Mouse (Mus musculus): ENCODE data around the gene C9. TPM values are rescaled to one million over a fixed set of nuclear protein-coding genes. Genes with fewer than 3 reads are reported as not detected.

The C9 gene
- polyA plus RNA-seq, 1 experiment, result not detected

- TF ChIP-seq GATA1 (IDR thresholded peaks at IDR 0.05; ENCODE audit: low read length), result no peak
- TF ChIP-seq TAL1 (IDR thresholded peaks at IDR 0.05; ENCODE audit: low read length), result no peak
- Histone ChIP-seq H3K4me1 (ENCODE audit: control insufficient read depth) (no peaks in the 10 kb centered on the region), H3K9me3 (ENCODE audit: control insufficient read depth, low read length) (no peaks in the 10 kb centered on the region), H3K4me3 (replicated peaks) (no peak overlapping the region), H3K36me3 (ENCODE audit: control insufficient read depth) (no peaks in the 10 kb centered on the region), H3K27me3 (ENCODE audit: control insufficient read depth) (no peaks in the 10 kb centered on the region)
These were observed 29.8 kb upstream of the C9 start for GRCm38 (mm10) chr15:6415317-6415716.

DNA sequence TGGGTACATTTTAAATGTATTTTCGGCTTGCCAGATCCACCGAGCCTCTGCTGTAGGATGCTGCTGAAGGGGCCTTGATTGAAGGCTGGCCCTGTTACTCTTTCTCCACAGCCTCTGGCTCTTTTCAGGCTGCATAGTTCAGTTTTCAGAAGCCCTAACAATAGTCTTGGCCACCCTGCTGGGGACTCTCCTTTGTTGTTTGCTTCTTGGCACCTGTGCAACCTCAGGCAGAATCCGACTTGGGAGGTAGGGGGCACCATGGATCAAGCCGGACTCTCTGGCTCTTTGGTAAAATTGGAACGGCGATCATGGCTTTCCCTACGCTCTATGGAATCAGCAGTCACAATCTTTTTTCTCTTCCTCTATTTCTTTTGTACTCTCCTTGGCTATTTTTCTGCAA lies 13.3 kb upstream of the C9 start:
- TF ChIP-seq GATA1 (IDR thresholded peaks at IDR 0.05; ENCODE audit: low read length) (no peak), TAL1 (IDR thresholded peaks at IDR 0.05; ENCODE audit: low read length) (no peak)
- Histone ChIP-seq H3K9me3 (ENCODE audit: control insufficient read depth, low read length) (no peaks in the 10 kb centered on the region), H3K4me3 (replicated peaks) (no peak overlapping the region), H3K4me1 (ENCODE audit: control insufficient read depth) (no peaks in the 10 kb centered on the region), H3K36me3 (ENCODE audit: control insufficient read depth) (no peaks in the 10 kb centered on the region), H3K27me3 (ENCODE audit: control insufficient read depth) (no peaks in the 10 kb centered on the region)

GRCm38 (mm10) chr15:6432411-6432810 lies 12.7 kb upstream of the C9 start:
- Histone ChIP-seq H3K9me3 (ENCODE audit: control insufficient read depth, low read length) (no peaks in the 10 kb centered on the region), H3K4me1 (ENCODE audit: control insufficient read depth) (no peaks in the 10 kb centered on the region), H3K27me3 (ENCODE audit: control insufficient read depth) (no peaks in the 10 kb centered on the region), H3K36me3 (ENCODE audit: control insufficient read depth) (no peaks in the 10 kb centered on the region), H3K4me3 (replicated peaks) (no peak overlapping the region)
- TF ChIP-seq TAL1 (IDR thresholded peaks at IDR 0.05; ENCODE audit: low read length), result no peak
- TF ChIP-seq GATA1 (IDR thresholded peaks at IDR 0.05; ENCODE audit: low read length), result no peak

GRCm38 (mm10) chr15:6435281-6435680 lies 9.8 kb upstream of the C9 start:
- Histone ChIP-seq H3K4me3 (replicated peaks) (no peak overlapping the region), H3K4me1 (ENCODE audit: control insufficient read depth) (no peaks in the 10 kb centered on the region), H3K9me3 (ENCODE audit: control insufficient read depth, low read length) (no peaks in the 10 kb centered on the region), H3K36me3 (ENCODE audit: control insufficient read depth) (no peaks in the 10 kb centered on the region), H3K27me3 (ENCODE audit: control insufficient read depth) (no peaks in the 10 kb centered on the region)
- no peak for TF ChIP-seq TAL1 (IDR thresholded peaks at IDR 0.05; ENCODE audit: low read length)
- TF ChIP-seq GATA1 (IDR thresholded peaks at IDR 0.05; ENCODE audit: low read length), result no peak

DNA sequence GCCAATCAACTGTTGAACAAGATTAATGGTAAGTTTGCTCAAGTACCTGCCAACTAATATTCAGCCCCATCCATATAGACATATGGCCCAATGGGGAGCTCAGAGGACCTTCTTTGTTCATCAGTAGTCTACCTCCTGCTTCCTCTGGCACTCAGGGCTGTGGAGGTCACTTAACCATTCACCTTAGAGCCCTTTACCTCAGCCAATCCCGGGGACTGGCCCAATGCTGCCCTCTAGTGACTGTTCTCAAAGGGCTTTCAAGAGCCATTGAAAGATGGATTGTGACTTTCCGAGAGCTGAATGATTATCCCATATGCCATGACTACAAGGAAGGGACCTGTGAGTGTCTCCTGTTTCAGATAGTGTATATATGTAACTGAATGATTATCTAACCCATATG lies 9.4 kb upstream of the C9 start:
- Histone ChIP-seq H3K36me3 (ENCODE audit: control insufficient read depth) (no peaks in the 10 kb centered on the region), H3K4me3 (replicated peaks) (no peak overlapping the region), H3K4me1 (ENCODE audit: control insufficient read depth) (no peaks in the 10 kb centered on the region), H3K9me3 (ENCODE audit: control insufficient read depth, low read length) (no peaks in the 10 kb centered on the region), H3K27me3 (ENCODE audit: control insufficient read depth) (no peaks in the 10 kb centered on the region)
- TF ChIP-seq GATA1 (IDR thresholded peaks at IDR 0.05; ENCODE audit: low read length) (no peak), TAL1 (IDR thresholded peaks at IDR 0.05; ENCODE audit: low read length) (no peak)

GRCm38 (mm10) chr15:6438685-6439084 lies 6.4 kb upstream of the C9 start:
- TF ChIP-seq GATA1 (IDR thresholded peaks at IDR 0.05; ENCODE audit: low read length) (no peak), TAL1 (IDR thresholded peaks at IDR 0.05; ENCODE audit: low read length) (no peak)
- H3K27me3 ChIP-seq (ENCODE audit: control insufficient read depth), result no peaks in the 10 kb centered on the region
- no peaks in the 10 kb centered on the region for H3K4me1 ChIP-seq (ENCODE audit: control insufficient read depth)
- H3K9me3 ChIP-seq (ENCODE audit: control insufficient read depth, low read length), result no peaks in the 10 kb centered on the region
- H3K36me3 ChIP-seq (ENCODE audit: control insufficient read depth), result no peaks in the 10 kb centered on the region
- no peak overlapping the region for H3K4me3 ChIP-seq (replicated peaks)

DNA sequence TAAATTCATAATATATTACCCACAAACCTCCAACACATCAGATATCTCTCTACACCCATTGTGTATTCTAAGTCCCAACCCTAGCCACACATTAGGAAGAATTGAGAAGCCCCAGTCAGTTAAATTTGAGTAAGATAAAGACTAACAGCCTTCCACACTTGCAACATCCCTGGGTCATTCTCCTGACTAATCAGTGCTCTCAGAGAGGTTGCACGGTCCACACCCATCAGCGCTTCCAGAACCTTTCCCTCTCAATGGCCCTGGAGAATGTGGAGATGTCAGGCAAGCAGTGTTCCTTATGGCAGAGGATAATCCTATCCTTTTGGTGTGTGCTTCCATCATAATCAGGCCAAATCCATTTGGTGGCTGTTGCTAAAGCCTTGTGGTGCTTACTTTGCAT lies 675 bp upstream of the C9 start:
- Histone ChIP-seq H3K4me3 (replicated peaks) (no peak overlapping the region), H3K4me1 (ENCODE audit: control insufficient read depth) (no peaks in the 10 kb centered on the region), H3K9me3 (ENCODE audit: control insufficient read depth, low read length) (no peaks in the 10 kb centered on the region), H3K27me3 (ENCODE audit: control insufficient read depth) (no peaks in the 10 kb centered on the region), H3K36me3 (ENCODE audit: control insufficient read depth) (no peaks in the 10 kb centered on the region)
- TF ChIP-seq GATA1 (IDR thresholded peaks at IDR 0.05; ENCODE audit: low read length), result no peak
- TF ChIP-seq TAL1 (IDR thresholded peaks at IDR 0.05; ENCODE audit: low read length), result no peak

GRCm38 (mm10) chr15:6446181-6446580 lies 1.1 kb downstream of the C9 start:
- Histone ChIP-seq H3K4me1 (ENCODE audit: control insufficient read depth) (no peaks in the 10 kb centered on the region), H3K4me3 (replicated peaks) (no peak overlapping the region), H3K27me3 (ENCODE audit: control insufficient read depth) (no peaks in the 10 kb centered on the region), H3K9me3 (ENCODE audit: control insufficient read depth, low read length) (no peaks in the 10 kb centered on the region), H3K36me3 (ENCODE audit: control insufficient read depth) (no peaks in the 10 kb centered on the region)
- TF ChIP-seq GATA1 (IDR thresholded peaks at IDR 0.05; ENCODE audit: low read length), result no peak
- TF ChIP-seq TAL1 (IDR thresholded peaks at IDR 0.05; ENCODE audit: low read length), result no peak

- H3K4me3 ChIP-seq (replicated peaks), result no peak overlapping the region
- no peaks in the 10 kb centered on the region for H3K9me3 ChIP-seq (ENCODE audit: control insufficient read depth, low read length)
- H3K4me1 ChIP-seq (ENCODE audit: control insufficient read depth), result no peaks in the 10 kb centered on the region
- H3K36me3 ChIP-seq (ENCODE audit: control insufficient read depth), result no peaks in the 10 kb centered on the region
- TF ChIP-seq TAL1 (IDR thresholded peaks at IDR 0.05; ENCODE audit: low read length) (no peak), GATA1 (IDR thresholded peaks at IDR 0.05; ENCODE audit: low read length) (no peak)
- H3K27me3 ChIP-seq (ENCODE audit: control insufficient read depth), result no peaks in the 10 kb centered on the region
These were observed 3.8 kb downstream of the C9 start for GRCm38 (mm10) chr15:6448892-6449291.

DNA sequence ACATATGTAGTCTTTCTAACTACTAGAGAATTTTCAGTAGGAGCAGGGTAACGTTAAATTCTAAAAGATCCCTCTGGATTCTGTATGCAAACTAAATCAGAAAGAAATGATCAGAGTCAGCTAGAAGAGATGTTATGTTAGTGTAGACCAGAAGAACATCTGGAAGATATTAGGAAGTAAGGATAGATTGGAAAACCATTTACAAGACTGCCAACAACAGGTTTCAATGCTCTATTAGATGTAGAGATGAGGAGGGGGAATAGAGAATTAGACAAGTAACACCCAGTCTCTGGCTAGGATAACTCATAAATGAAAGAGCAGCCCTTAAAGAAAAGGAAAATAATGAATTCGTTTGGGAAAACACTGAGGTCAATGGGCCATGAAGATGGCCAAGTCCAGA lies 9.3 kb downstream of the C9 start:
- TF ChIP-seq GATA1 (IDR thresholded peaks at IDR 0.05; ENCODE audit: low read length) (no peak), TAL1 (IDR thresholded peaks at IDR 0.05; ENCODE audit: low read length) (no peak)
- Histone ChIP-seq H3K27me3 (ENCODE audit: control insufficient read depth) (no peaks in the 10 kb centered on the region), H3K4me1 (ENCODE audit: control insufficient read depth) (no peaks in the 10 kb centered on the region), H3K9me3 (ENCODE audit: control insufficient read depth, low read length) (no peaks in the 10 kb centered on the region), H3K36me3 (ENCODE audit: control insufficient read depth) (no peaks in the 10 kb centered on the region), H3K4me3 (replicated peaks) (no peak overlapping the region)

All from erythroblast, embryonic 14.5 days (primary cell).